Mouse (Mus musculus): Measurements from ENCODE around the gene Npat. TPM values are rescaled to one million over a fixed set of nuclear protein-coding genes. Genes with fewer than 3 reads are reported as not detected.

The Npat gene
- polyA plus RNA-seq, 1 experiment = not detected

DNA sequence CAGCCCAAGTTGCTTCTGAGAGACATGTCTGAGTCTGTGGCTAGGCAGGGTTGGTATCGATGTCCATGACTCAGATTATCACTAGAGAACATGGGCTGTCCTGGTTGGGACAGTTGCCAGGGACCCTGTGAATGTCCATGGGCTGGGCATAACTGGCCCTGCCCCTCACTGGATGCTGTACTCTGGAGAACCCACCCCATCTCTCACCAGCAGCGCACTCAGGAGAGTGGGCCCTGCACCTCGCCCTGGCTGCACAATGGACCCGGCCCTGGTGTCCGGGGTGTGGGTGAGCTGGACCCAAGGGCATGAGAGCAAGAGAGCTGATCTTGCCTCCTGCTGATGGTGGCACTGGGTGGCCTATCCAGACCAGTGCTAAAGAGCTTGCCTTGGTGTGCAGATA lies 68.1 kb downstream of the Npat start:
- TF ChIP-seq CTCF (IDR thresholded peaks at IDR 0.05; ENCODE audit: insufficient read depth, low read depth, low read length) (no peak), POLR2A (IDR thresholded peaks at IDR 0.05; ENCODE audit: insufficient read depth, low read depth, low read length) (no peak)
- Histone ChIP-seq H3K27ac (ENCODE audit: insufficient read depth, low read depth, low read length) (no peak overlapping the region), H3K4me1 (ENCODE audit: control insufficient read depth, insufficient read depth, low read length) (peaks cover 15% of the 10 kb centered on the region; the same call in 1 of the 2 replicates), H3K4me3 (ENCODE audit: insufficient read depth, low read depth, low read length) (no peak overlapping the region)
- WGBS = 89% methylated on average over 5 of the region's 5 CpGs

DNA sequence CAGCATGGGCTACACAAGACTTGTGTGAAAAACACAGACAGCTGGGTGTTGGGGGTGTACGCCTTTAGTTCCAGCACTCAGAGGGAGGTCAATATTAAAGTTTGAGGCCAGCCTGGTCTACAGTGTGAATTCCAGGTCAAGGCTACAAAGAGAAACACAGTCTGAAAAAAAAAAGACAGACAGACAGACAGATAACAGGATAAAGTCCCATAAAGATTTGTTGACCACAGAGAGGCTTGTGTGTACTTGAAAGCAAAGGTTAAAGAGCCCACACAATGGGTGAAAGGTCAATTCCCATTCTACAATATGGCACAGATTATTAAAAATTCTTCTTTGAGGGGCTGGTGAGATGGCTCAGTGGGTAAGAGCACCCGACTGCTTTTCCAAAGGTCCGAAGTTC lies 70.3 kb downstream of the Npat start:
- 95% methylated on average over 3 of the region's 3 CpGs for WGBS
- Histone ChIP-seq H3K27ac (ENCODE audit: insufficient read depth, low read depth, low read length) (no peak overlapping the region), H3K4me3 (ENCODE audit: insufficient read depth, low read depth, low read length) (no peak overlapping the region), H3K4me1 (ENCODE audit: control insufficient read depth, insufficient read depth, low read length) (peaks cover 15% of the 10 kb centered on the region; the same call in 1 of the 2 replicates)
- TF ChIP-seq CTCF (IDR thresholded peaks at IDR 0.05; ENCODE audit: insufficient read depth, low read depth, low read length) = no peak
- TF ChIP-seq POLR2A (IDR thresholded peaks at IDR 0.05; ENCODE audit: insufficient read depth, low read depth, low read length) = no peak

DNA sequence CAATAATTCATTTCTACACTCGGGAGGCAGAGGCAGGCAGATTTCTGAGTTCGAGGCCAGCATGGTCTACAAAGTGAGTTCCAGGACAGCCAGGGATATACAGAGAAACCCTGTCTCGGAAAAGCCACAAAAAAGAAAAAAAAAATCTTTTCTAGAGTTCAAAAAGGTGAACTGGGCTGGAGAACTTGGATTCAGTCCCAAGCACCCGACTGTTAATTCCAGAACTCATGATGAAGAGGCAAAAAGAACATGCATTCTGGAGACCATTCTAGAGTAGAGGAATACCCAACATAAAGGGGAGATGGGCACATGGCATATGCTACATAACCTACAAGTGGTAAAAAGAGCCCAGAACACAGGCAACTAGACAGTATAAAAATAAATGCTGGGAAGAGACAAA lies 71.0 kb downstream of the Npat start:
- no peak overlapping the region for H3K4me3 ChIP-seq (ENCODE audit: insufficient read depth, low read depth, low read length)
- no peak overlapping the region for H3K27ac ChIP-seq (ENCODE audit: insufficient read depth, low read depth, low read length)
- 82% methylated on average over 4 of the region's 4 CpGs for WGBS
- TF ChIP-seq CTCF (IDR thresholded peaks at IDR 0.05; ENCODE audit: insufficient read depth, low read depth, low read length) = no peak
- TF ChIP-seq POLR2A (IDR thresholded peaks at IDR 0.05; ENCODE audit: insufficient read depth, low read depth, low read length) = no peak
- peaks cover 15% of the 10 kb centered on the region; the same call in 1 of the 2 replicates for H3K4me1 ChIP-seq (ENCODE audit: control insufficient read depth, insufficient read depth, low read length)

DNA sequence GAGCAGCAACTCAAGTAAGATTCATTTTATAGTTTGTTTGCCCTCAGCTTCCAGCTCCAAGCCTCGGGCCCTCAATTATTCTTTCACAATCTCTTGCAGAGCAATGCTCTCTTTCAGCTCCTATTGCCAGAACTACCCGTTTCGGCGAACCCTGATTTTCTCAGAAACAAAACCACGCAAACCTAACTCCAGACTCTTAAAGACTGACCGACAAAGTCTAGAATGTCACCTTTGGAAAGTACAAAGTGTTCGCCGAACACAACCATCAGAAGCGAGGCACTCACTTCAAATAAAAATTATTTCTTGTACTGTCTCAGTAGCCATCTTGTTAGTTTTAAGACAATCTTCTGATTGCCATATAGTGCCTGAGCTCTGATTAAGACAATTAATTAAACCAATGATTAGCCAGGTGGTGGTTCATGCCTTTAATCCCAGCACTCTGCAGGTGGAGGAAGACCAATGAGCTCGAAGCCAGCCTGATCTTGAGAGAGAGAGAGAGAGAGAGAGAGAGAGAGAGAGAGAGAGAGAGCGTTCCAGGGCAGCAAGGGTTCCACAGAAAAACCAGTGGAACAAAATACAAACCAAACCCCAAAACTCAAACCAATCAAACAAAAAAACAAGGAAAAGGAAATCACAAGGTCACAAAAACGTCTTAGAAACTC lies 72.6 kb downstream of the Npat start:
- 13% methylated on average over 12 of the region's 12 CpGs for WGBS
- TF ChIP-seq POLR2A (IDR thresholded peaks at IDR 0.05; ENCODE audit: insufficient read depth, low read depth, low read length) = no peak
- no peak for TF ChIP-seq CTCF (IDR thresholded peaks at IDR 0.05; ENCODE audit: insufficient read depth, low read depth, low read length)
- peak overlapping the region; percentile 64 for H3K4me3 ChIP-seq (ENCODE audit: insufficient read depth, low read depth, low read length)
- H3K4me1 ChIP-seq (ENCODE audit: control insufficient read depth, insufficient read depth, low read length) = peaks cover 13% of the 10 kb centered on the region; the same call in 1 of the 2 replicates
- H3K27ac ChIP-seq (ENCODE audit: insufficient read depth, low read depth, low read length) = peak overlapping the region; percentile 59

DNA sequence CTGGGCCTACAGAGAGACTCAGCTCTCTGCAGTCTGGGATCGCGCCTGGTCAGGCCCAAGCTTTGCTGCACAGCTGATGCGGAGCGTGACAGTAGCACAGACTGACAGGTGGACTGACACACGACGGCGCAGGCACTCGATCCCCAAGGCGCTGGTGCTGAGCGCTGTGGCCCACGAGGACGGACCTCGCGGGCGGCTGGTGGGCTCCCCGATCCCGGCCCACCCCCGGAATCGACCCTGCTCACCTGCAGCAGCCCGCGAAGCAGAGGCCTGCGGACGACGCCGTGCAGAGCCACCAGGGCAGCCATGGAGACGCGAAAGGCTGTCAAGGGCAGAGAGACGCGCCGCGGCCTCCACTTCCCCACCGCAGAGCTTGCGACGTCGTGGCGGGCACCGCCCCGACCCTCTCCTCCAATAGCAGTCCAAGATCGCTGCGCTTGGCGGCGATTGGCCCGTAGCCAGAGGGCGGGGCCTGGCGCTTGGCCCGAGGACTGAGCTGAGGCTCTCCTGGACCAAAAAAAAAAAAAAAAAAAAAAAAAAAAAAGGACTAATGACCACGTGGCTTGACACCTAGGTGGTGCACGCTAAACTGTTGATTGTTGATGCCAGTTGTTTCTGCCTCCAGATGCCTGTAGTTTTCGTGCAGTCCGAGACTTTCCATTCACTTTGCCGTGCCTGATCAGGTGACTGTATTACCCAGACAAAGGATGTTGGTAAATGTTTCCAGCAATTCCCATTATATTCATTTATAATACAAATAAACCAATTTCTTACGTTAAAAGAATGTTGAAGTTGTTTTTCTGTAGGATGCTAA lies 73.3 kb downstream of the Npat start, which contains the start of gene Acat1:
Gene Acat1, minus strand, starts transcription at position 415 of the 814 bp plus-strand sequence.
- H3K4me3 ChIP-seq (ENCODE audit: insufficient read depth, low read depth, low read length) = peak within 1 kb of the TSS; percentile 64
- TF ChIP-seq CTCF (IDR thresholded peaks at IDR 0.05; ENCODE audit: insufficient read depth, low read depth, low read length) (0 out of 2 replicates have a peak, but pooled peaks have one; percentile 8), POLR2A (IDR thresholded peaks at IDR 0.05; ENCODE audit: insufficient read depth, low read depth, low read length) (peak; percentile 87)
- WGBS = under 1% methylated on average over 52 of the region's 52 CpGs
- H3K27ac ChIP-seq (ENCODE audit: insufficient read depth, low read depth, low read length) = peak within 1 kb of the TSS; percentile 59
- H3K4me1 ChIP-seq (ENCODE audit: control insufficient read depth, insufficient read depth, low read length) = peaks cover 6% of the 10 kb centered on the region; the same call in 1 of the 2 replicates

DNA sequence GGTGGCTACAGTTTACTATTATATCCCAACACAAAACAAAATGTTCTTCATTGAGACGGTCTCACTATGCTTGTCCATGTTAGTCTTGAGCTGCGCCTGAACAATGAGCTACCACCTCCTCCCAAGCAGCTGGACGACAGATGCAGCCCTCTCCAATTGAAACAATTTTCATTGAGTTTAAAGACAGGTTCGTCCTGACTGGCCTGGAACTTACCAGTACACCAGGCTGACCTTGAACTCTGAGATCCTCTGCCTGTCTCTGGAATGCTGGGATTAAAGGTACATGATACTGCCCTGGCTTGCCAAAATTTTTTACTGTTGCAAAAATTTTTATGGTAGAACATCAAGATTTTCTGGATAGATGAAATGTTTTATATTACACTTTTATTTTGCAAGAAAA lies 77.4 kb downstream of the Npat start:
- WGBS = 83% methylated on average over 4 of the region's 4 CpGs
- no peaks in the 10 kb centered on the region; the same call in 1 of the 2 replicates for H3K4me1 ChIP-seq (ENCODE audit: control insufficient read depth, insufficient read depth, low read length)
- no peak overlapping the region for H3K27ac ChIP-seq (ENCODE audit: insufficient read depth, low read depth, low read length)
- H3K4me3 ChIP-seq (ENCODE audit: insufficient read depth, low read depth, low read length) = no peak overlapping the region
- TF ChIP-seq POLR2A (IDR thresholded peaks at IDR 0.05; ENCODE audit: insufficient read depth, low read depth, low read length) = no peak
- TF ChIP-seq CTCF (IDR thresholded peaks at IDR 0.05; ENCODE audit: insufficient read depth, low read depth, low read length) = no peak

DNA sequence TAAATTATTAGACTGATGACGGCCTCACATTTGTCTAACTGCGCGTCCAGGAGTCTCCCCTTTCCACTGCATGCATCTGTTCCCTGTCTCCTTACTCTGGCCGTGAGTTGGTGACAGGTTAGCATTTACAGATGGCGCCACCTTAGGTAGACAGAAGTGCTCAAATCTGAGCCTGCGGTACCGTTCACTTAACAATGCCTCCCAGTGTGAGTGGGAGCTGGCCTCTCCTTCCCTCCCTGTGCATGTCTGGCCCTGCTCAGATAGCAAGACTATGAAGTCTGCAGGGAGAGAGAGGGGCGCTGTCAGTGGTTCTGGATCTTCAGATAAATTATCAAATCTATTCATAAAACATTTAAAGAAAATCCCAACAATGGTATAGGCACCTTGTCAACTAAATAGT lies 78.4 kb downstream of the Npat start:
- Histone ChIP-seq H3K27ac (ENCODE audit: insufficient read depth, low read depth, low read length) (no peak overlapping the region), H3K4me3 (ENCODE audit: insufficient read depth, low read depth, low read length) (no peak overlapping the region), H3K4me1 (ENCODE audit: control insufficient read depth, insufficient read depth, low read length) (no peaks in the 10 kb centered on the region; the same call in 1 of the 2 replicates)
- TF ChIP-seq POLR2A (IDR thresholded peaks at IDR 0.05; ENCODE audit: insufficient read depth, low read depth, low read length) = no peak
- TF ChIP-seq CTCF (IDR thresholded peaks at IDR 0.05; ENCODE audit: insufficient read depth, low read depth, low read length) = no peak
- WGBS = 82% methylated on average over 8 of the region's 8 CpGs

Other genes with a start within 250 kb of the Npat start
- not detected in 2 replicates for gene Exph5, start 235.4 kb upstream of the Npat start, polyA plus RNA-seq (2012; ENCODE audit: insufficient read depth, insufficient read length, low replicate concordance, missing spikeins)
- gene Kdelc2, start 153.0 kb upstream of the Npat start, polyA plus RNA-seq (2012; ENCODE audit: insufficient read depth, insufficient read length, low replicate concordance, missing spikeins) = not detected in 2 replicates
- gene 4930550C14Rik, start 134.7 kb upstream of the Npat start, polyA plus RNA-seq (2012; ENCODE audit: insufficient read depth, insufficient read length, low replicate concordance, missing spikeins) = not detected in 2 replicates
- gene Atm, start 307 bp upstream of the Npat start, polyA plus RNA-seq (2012; ENCODE audit: insufficient read depth, insufficient read length, low replicate concordance, missing spikeins) = not detected in 2 replicates
- not detected in 2 replicates for gene Acat1, start 73.3 kb downstream of the Npat start, polyA plus RNA-seq (2012; ENCODE audit: insufficient read depth, insufficient read length, low replicate concordance, missing spikeins)
- gene Cul5, start 133.0 kb downstream of the Npat start, polyA plus RNA-seq (2012; ENCODE audit: insufficient read depth, insufficient read length, low replicate concordance, missing spikeins) = not detected in 2 replicates
- gene Rab39, start 169.2 kb downstream of the Npat start, polyA plus RNA-seq (2012; ENCODE audit: insufficient read depth, insufficient read length, low replicate concordance, missing spikeins) = not detected in 2 replicates
- not detected in 2 replicates for gene Slc35f2, start 234.5 kb downstream of the Npat start, polyA plus RNA-seq (2012; ENCODE audit: insufficient read depth, insufficient read length, low replicate concordance, missing spikeins)